Mouse (Mus musculus) cerebellum, adult 18-20 months (tissue): ENCODE measurements around the gene Icam1.
A peak's percentile ranks its signal among the peaks of the same experiment; 100 is the strongest.
"Not testable (repeated sequence)": the region's sequence is repeated elsewhere in the genome, so short reads cannot be mapped to it uniquely, and the experiment has no call there.

Experiments
- DNase-seq, 2 experiments: peaks; one replicate each; pipeline ENCODE4 v3.0.0; 2021

Icam1 gene

DNA sequence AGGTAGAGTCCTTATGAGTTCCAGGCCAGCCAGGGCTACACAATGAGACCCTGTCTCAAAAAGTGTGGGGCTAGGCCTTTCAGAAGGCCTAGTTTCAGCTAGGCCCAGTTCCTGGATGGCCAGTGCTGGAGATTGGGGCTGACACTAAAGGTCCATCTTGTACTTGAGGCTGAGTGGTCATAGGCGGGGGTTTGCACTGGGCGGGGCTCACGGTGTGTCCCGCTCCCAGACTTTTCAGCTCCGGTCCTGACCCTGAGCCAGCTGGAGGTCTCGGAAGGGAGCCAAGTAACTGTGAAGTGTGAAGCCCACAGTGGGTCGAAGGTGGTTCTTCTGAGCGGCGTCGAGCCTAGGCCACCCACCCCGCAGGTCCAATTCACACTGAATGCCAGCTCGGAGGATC, 11.1 kb downstream of the Icam1 start:
- no peak for DNase-seq

DNA sequence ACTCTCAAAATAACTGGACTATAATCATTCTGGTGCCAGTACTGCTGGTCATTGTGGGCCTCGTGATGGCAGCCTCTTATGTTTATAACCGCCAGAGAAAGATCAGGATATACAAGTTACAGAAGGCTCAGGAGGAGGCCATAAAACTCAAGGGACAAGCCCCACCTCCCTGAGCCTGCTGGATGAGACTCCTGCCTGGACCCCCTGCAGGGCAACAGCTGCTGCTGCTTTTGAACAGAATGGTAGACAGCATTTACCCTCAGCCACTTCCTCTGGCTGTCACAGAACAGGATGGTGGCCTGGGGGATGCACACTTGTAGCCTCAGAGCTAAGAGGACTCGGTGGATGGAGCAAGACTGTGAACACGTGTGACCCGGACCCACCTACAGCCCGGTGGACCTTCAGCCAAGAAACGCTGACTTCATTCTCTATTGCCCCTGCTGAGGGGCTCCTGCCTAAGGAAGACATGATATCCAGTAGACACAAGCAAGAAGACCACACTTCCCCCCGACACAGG, 12.0 kb downstream of the Icam1 start:
- no peak for DNase-seq

DNA sequence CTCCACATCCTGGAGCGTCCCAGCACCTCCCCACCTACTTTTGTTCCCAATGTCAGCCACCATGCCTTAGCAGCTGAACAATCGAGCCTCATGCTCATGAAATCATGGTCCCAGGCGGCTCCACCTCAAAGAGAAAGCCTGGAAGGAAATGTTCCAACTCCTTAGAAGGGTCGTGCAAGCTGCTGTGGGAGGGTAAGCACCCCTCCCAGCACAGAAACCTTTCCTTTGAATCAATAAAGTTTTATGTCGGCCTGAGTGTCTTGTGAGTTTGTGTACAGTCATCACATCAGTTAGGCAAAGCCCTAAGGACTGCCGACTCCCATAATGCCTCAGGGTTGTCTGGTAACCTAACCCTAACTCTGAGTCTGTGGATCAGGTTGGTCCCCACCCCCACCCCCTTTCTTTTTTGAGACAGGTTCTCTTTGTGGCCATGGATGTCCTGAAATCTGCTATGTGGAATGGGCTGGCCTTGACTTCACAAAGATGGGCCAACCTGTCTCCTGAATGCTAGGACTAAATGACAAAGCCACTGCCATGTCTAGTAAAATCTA, 12.8 kb downstream of the Icam1 start:
- DNase-seq, result no peak

DNA sequence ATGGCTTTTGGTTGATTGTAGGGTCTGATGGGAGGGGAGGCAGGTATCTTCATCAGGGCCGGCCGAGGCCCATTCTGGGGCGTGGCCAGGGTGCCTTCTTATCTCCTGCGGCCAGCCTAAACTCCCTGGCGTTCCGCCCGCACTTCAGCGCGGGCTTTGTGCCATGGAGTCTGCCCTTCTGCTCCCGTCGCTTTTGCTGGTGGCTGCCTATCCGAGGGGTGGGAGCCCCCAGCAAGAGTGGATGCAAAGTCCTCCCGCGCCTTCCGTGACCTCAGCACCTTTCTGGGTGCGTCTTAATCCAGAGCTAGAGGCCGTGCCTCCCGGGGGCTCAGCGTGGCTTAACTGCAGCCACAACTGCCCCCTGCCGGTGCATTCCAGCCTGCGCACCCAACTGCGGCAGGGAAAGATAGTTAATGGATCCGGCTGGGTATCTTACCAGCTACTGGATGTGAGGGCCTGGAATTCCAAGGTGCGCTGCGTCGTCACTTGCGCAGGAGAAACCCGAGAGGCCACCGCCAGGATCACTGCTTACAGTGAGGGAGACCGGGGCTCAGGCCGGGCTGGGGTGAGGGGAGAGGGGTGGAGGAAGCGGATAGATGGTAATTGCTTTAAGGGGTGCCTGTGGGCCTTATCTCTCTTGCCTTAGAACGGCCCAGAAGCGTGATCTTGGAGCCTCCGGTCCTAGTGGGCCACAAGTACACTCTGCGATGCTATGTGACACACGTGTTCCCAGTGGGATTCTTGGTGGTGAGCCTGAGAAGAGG, 13.7 kb downstream of the Icam1 start, which contains the start of gene Icam4:
Gene Icam4, plus strand, starts transcription at position 83 of the 764 bp plus-strand sequence.
- peak; percentile 50 to 58 for DNase-seq

DNA sequence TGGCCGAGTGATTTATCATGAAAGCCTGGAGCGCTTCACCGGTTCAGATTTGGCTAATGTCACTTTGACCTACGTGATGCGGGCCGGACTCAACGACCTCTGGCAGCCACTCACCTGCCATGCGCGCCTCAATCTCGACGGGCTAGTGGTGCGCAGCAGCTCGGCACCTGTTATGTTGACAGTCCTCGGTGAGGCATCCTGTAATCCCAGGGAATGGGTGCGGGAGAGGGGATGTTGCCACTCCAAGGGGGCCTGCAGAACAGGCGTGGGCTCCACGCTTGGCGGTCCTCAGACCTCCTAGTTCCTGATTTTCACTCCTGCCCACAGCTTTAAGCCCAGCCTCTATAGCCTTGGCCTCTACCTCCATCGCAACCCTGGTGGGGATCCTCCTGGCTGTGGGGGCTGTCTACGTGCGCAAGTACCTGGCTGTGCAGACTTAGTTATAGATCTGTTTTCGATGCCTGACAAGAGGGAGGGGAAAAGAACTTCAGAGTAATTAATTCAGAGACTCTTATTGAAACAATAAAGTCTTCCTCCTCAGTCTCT, 14.3 kb downstream of the Icam1 start:
- DNase-seq, result no peak

DNA sequence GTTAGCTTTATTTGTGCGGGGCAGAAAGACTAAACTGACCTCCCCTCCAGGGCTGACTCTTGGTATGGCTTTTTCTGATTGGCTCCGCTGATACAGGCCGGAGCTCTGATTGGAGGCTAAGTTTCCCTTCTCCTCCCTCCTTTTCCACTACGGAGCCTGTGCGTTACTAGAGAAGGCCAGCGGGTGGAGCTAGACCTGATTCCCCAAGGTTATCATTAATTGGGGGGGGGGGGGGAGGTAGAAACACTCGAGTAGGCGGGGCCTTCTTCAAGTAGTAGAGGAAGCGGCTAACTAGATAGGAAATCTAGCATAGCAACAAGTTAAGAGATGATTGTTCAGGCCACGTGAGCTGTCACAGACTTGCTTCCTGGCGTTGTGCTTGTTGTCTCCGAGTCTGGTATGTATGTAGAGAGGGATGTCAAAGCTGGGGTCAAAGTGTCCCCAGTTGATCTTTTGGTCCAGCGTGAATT, 15.0 kb downstream of the Icam1 start:
- peak; percentile 76 to 84 for DNase-seq

DNA sequence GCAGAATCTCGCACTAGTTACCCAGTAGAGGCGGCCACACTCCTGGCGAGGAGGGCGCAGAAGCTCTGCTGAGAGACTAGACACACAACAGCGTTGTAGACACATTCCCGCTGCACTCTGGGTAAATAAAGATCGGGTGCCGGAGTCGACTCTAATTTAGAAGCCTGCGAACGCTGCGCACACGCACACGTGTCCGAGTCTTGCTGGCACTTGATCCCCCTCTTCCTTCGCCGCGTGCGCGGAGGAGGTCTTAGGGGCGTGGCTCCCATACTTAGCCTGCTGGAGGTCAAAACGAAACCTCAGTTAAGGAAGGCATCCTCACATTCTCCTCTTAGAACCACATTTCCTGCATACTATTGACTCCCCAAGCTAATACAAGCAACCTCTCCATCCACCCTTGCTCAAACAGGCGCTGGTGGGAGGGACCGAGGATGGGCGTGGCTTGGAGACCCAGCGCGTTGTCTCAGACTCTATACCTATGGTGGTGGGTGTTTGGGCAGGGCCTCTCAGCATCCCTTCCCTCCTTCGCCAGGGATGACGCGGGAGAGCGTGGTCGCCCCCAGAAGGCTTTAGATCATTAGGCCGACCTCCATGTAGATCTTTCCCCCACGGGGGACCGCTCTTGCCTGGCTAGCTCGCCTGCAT, 15.6 kb downstream of the Icam1 start:
- peak; percentile 31 to 34 for DNase-seq

DNA sequence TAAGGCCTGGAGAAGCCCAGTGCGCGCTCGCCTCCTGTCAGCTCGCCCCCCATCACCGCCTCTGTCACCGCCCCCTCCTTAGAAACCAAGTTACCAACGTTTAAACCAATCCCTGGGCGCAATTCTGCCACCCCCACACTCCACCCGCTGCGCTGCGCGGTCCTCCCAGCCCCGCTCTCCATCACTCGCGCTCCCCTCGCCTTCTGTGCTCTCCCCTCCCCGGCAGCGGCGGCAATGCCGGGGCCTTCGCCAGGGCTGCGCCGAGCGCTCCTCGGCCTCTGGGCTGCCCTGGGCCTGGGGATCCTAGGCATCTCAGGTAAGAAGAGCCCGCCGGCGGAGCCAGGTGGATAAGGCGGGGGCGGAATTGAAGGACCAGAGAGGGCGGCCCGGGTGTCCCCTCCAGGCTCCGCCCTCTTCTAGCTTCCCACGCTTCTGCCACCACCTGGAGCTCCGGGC, 16.1 kb downstream of the Icam1 start, which contains the start of gene Icam5:
Gene Icam5, plus strand, starts transcription at position 178 of the 456 bp plus-strand sequence.
- DNase-seq, result peak; percentile 15 to 31

DNA sequence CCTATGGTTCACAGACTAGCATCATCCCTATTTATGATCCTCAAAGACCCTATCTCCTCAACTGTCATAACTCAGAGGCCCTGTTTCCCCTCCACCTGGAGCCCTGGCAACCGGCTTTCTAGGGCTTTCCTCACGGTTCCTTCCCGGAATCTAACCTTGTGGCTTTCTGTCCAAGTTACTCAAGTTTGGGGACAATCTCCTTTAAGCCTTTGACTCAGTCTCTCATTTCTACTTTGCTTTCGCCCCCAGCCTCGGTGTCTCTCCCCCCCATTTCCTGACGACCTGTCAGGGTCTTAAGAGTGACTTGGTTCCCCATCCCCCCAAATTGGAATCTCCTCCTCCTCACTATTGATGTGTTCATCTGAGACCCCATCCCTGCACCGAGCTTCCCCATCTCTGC, 16.7 kb downstream of the Icam1 start:
- DNase-seq, result no peak

DNA sequence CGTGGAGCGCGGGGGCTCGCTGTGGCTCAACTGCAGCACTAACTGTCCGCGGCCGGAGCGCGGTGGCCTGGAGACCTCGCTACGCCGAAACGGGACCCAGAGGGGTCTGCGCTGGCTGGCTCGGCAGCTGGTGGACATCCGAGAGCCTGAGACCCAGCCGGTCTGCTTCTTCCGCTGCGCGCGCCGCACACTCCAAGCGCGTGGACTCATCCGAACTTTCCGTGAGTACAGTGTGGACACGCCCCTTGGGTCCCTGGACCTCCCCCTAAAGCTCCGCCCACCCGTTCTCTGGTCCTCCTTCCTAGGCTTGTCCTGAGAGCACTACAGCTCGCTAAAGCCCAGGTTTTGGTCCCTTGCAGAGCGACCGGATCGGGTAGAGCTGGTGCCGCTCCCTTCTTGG, 17.4 kb downstream of the Icam1 start:
- DNase-seq, result peak; percentile 31 to 36

DNA sequence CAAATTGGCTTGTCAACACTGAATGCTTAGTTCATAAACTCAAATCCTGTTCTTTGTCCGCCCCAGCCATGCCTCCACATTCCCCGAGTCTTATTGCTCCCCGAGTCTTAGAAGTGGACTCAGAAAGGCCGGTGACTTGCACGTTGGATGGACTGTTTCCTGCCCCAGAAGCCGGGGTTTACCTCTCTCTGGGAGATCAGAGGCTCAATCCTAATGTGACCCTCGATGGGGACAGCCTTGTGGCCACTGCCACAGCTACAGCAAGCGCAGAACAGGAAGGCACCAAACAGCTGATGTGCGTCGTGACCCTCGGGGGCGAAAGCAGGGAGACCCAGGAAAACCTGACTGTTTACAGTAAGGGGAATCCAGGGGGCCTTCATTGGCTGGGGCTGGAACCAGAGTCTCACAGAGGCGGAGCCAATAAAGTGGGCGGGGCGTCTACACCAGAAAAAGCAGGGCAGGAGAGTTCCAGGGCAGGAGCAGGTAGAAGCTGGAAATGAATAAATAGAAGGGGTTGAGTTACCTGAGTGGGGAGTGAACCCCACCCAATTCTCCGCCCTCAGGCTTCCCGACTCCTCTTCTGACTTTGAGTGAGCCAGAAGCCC, 18.8 kb downstream of the Icam1 start:
- no peak for DNase-seq

DNA sequence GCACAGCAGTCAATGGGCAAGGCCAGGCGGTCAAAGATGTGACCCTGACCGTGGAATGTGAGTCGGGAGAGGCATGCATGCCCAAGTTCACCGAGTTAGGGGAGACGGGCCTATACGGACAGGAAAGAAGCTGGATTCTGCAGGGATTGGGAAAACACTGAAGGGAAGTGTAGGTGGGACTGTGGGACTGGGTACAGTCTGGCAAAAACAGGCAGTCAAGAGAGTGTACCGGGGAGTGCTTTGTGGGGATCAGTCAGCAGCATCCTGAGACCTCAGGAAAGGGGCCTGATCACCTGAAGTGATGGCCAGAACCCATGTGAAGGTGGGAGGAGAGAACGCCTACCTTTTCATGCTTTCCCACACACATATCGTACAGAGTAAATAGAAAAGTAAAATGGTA, 19.8 kb downstream of the Icam1 start:
- no peak for DNase-seq

DNA sequence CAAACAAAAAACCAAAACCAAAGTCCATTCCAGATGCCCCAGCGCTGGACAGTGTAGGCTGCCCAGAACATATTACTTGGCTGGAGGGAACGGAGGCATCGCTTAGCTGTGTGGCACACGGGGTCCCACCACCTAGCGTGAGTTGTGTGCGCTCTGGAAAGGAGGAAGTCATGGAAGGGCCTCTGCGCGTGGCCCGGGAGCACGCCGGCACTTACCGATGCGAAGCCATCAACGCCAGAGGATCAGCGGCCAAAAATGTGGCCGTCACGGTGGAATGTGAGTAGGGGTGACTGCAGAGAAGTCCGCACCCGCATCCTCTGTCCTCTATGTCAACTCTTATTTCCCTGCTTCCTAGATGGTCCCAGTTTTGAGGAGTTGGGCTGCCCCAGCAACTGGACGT, 20.4 kb downstream of the Icam1 start:
- no peak for DNase-seq

DNA sequence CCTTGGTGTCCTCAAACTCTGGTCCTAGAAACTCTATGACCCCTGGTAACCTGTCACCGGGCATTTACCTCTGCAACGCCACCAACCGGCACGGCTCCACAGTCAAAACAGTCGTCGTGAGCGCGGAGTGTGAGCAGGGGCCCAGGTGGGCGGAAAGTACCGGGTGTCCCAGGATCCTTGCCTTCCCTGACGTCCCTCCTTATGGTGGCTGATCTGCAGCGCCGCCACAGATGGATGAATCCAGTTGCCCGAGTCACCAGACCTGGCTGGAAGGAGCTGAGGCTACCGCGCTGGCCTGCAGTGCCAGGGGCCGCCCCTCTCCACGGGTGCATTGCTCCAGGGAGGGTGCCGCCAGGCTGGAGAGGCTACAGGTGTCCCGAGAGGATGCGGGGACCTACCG, 20.9 kb downstream of the Icam1 start:
- DNase-seq, result no peak

DNA sequence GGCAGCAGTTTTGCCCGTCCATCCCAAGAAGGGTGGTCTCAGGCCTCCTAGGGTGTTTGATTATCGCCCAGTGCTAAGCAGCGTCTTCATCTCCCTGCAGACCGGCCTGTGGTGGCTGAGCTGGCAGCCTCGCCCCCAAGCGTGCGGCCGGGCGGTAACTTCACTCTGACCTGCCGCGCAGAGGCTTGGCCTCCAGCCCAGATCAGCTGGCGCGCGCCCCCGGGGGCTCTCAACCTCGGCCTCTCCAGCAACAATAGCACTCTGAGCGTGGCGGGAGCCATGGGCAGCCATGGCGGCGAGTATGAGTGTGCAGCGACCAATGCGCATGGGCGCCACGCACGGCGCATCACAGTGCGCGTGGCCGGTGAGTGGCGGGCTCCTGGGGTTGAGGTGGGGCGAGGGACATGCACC, 21.7 kb downstream of the Icam1 start:
- DNase-seq, result no peak

DNA sequence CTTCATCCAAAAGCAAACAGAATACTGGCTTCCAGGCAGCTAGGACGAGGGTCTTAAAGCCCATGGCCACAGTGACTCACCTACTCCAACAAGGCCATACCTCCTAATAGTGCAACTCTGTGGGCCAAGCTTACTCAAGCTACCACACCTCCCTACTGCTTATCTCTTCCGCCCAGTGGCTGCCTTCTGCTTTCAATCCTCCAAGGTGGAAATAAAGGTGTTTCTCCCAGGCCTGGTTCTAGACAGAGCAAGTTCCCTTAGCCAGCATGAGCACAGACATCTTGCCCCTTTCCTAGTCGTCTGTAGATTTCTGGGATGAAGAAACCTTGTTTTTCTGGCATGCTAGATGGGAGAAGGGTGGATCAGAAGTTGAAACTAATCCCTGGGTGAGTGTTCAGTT, 24.0 kb downstream of the Icam1 start:
- no peak for DNase-seq

DNA sequence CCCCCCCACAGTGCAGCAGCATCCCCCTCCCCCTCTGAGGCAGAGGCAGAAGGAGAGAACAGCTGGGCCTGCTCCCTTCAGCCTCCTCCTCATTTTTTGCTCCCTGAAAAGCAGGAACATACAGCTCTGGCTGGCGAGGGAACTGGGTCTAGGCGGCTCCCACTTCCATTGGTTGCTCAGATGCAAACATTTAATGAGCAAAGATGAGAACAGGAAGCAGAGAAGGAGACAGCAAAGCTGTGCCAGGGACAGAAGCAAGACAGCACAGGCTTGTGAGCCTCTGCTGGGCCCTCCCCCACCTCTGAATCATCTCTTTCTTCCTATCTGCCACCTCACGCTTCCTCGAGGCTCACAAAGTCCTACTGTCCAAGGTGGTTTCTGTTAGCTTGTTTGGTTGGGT, 25.5 kb downstream of the Icam1 start:
- DNase-seq, result no peak

DNA sequence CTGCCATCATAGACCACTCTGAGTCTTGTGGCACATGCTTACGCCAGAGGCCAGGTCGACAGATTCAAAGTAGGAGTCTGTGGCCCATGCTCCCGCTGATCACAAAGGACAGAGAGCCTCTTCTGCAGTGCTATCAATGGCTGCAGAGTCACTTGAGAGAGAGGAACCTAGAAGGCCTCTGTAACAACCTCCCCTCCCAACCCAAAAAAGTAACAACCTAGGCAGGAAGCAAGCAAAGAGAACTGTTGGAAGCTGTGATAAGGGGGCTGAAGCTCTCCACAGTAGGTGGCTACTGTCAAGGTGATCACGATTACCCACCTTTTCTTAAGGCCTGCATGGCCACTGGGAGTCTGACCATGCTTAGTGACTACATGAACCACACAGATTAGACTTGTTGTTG, 27.8 kb downstream of the Icam1 start:
- DNase-seq, result no peak

DNA sequence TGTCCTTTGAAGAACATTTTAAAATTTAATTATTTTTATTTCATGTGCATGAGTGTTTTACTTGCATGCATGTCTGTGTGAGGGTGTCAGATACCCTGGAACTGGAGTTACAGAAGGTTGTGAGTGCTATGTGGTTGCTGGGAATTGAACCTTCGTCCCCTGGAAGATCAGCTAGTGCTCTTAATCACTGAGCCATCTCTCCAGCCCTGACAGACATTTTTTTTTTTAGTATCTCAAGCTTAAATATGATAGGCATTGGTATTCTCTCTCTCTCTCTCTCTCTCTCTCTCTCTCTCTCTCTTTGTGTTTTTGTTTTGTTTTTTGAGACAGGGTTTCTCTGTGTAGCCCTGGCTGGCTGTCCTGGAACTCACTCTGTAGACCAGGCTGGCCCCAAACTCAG, 29.0 kb downstream of the Icam1 start:
- DNase-seq, result not testable (repeated sequence)

DNA sequence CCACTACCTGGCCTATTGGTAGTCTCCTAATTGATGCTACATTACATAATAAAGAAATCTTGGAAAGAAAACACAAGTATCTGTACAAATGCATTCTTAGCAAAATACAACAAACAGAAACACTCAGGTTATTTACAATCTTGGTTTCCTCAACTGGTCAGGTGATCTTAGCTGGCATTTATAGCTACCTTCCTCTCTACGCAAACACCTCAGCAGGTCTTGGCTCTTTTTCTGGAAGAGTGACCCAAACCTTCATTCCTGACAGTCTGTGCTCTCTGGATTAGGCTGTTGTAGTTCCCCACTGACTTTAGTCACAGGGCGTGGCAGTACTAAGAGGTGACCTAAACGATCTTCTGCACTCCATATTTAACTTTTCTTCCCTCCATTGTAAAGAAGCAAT, 29.4 kb downstream of the Icam1 start:
- no peak for DNase-seq

DNA sequence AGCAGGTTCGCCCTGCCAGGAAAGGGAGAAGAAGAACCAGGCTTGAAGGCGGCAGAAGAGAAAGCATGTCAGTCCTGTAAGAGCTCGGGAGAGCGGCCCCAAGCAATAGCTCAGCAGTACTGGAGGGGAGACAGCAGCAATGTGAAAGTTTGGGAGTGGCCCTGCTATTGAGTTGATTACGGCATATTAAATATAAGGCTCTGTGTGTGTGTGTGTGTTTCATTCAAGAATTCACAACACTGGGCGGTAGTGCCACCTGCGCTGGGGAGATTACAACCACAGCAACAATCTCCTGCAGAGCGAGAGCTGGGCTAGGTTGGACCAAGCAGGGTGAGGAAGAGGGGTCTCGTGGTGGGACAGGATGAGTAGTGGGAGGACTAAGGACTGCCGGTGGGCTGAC, 35.8 kb downstream of the Icam1 start:
- DNase-seq, result no peak

DNA sequence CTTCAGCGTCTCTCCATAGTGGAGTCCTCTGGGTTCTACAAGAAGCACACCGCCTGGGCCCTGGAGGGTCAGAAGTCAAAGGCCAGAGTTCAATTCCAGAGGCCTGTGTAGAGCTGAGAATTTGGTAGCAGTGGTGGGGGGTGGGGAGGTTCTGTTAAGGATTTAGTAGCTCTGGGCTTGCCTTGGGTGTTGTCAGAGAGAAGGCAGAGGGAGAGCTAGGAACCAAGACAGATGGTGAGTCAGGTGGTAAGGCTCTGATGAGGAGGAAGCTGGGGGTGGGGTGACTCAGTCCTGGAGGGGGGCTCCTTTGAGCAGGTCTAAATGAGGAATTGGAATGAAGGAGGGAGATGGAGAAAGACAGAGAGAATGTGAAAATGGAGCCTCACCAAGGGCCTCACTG, 47.1 kb downstream of the Icam1 start:
- DNase-seq, result no peak
